Mouse (Mus musculus) E14TG2a.4 (cell line): ENCODE measurements at regions not wholly inside any gene's neighbourhood (a gene's known extent, or its start where the extent isn't known, plus 50 kb on each side); places are given as distances from the start of the nearest gene placed in this dataset.

Experiments
- CTCF ChIP-seq: conservative IDR thresholded peaks from 2 replicates; pipeline ENCODE4 v1.5.1; 2014; ENCODE audit warnings: low read length
- NANOG ChIP-seq: IDR thresholded peaks from 2 replicates; pipeline ENCODE4 v1.6.1; 2014; ENCODE audit warnings: borderline replicate concordance, low read length, mixed read lengths
- POU5F1 ChIP-seq: IDR thresholded peaks from 2 replicates; pipeline ENCODE4 v1.6.1; 2014; ENCODE audit warnings: low read length, borderline replicate concordance

DNA sequence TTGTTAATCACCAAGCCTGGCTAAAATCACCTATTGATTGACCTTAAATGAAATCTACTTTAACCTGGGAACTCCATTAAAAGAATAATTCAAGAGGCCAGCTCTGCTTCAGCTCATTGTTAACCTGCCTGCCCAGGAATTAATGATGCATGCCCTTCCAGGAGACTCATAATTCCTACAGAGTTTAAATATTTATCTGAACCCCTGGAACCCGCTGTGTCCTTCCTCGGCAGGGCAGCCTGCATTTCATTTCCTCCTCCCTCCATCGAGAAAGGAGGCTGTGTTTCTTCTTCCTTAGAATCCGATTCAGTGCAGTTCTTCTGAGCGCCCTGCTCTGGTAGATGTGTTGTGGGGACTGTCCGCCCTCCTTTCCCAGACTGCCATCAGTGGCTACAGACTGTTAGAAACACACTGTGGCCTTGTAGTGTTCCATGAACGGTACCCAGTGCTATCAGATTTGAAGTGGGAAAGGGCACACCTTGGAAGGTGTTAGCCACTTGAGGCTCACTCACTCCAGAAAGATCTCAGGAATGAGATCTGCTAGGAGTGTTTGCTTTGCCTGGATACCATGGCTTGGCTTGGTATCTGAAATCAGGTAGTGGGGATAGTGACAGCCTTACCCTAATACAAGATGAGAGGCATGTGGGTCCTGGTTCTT lies 350.0 kb upstream of the Kazn start:
- TF ChIP-seq CTCF (no peak), NANOG (no peak), POU5F1 (no peak)
